Mouse (Mus musculus) cerebellum, postnatal 14 days (tissue): ENCODE results near the gene Arl8a.
"Not testable (repeated sequence)": the region's sequence is repeated elsewhere in the genome, so short reads cannot be mapped to it uniquely, and the experiment has no call there.

ENCODE experiments used
- DNase-seq, 2 experiments: peaks; one replicate each; pipeline ENCODE4 v3.0.0; 2021; ENCODE audit warnings: mixed read lengths in 2 of 2

Arl8a gene

DNA sequence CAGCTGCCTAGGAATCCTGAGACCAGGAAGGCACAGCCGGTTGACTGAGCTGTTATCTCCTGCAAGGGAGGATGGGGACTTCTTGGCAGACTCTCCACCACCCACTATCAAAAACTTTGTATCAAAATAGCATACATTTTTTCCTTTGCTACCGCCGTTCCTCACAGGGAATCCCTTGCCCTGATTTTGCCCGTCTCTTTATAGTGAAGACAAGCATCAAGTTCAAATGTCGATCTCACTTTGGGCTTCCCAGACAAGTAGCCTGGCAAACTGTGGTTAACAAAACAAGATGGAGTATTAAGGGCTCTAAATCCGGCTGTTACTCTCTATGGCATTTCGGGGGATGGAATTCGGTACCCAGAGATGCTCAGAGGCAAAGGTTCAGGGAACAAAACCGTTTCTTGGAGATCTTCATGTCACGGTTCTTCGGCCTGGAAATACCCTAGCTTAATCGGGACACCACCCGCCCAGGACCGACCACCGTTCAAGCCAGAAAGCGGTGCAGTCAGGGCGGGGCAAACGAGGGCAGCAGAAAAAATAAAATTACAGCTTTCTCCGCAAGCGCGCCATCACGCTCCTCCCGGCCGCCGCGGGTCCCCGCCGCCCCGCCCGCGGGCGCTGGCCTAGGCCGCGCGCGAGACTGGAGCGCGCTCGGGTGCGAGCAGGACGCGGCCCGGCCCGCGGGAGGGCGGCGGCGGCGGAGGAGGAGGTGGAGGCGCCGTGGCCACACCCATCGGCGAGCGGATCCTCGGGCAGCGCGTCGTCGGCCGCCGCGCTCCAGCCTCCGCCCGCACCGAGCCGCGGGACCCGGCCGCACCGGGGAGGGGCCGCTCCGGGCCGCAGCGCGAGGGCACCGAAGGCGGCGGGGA lies at the start of gene Arl8a:
Gene Arl8a, plus strand, starts transcription at position 748 of the 869 bp plus-strand sequence.
- DNase-seq, result peak; percentile 91 to 94

DNA sequence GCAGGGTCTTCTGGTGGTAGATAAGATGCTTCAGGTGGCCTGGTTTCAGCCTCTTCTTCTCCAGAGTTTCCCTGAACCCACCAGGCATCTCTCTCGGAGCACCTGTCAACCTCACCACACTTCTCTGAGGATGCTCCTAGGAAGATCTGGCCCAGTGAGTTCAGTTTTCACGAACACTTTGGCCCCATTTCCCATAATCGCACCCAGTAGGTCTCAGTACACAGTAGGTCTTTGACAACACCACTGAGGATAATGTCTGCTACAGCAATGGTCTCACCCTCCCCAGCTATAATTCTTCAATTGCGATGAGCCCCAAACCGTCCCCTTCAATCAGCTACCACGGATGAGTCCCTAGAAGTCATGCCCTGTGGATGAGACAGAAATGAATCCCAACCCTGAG lies 49.2 kb upstream of the Arl8a start:
- DNase-seq, result no peak

DNA sequence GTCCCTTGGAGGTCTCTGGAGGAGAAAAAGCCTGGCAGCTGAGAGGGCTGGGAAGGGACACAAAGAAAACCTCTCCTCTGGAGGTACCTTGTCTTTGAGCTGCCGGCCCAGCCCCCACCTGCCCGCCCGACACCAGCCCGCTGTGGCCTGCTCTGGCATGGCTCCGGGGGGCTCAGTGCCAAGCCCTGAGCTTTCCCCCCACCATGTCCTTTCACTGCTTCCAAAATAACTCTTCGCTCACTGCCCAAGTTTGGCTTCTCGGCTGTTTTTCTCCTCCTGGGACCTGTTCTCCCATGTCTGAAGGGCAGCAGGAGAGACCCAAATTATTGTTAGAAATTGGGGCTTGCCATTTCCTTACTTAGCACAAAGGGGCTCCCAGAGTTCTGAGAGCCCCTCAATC lies 48.2 kb upstream of the Arl8a start:
- DNase-seq, result peak; percentile 77 to 82

DNA sequence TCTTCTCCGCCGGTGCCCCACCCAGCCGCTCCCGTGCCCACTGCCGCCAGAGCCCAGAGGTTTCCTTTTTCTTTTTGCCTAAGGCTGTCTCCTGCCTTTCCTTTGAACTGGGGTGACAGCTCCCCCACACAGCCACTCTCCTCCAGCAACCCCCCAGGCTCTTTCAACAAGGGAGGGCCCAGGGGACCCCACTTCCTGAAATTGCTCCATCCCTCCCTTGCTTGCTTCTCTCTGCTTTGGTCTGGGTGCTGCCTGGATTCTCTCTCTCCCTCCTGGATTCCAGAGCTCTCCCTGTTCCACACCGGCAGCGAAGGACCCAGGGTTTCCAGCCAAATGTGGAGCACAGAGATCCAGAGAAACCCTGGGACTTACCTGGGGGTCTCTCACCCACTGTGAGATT lies 46.2 kb upstream of the Arl8a start:
- no peak for DNase-seq

DNA sequence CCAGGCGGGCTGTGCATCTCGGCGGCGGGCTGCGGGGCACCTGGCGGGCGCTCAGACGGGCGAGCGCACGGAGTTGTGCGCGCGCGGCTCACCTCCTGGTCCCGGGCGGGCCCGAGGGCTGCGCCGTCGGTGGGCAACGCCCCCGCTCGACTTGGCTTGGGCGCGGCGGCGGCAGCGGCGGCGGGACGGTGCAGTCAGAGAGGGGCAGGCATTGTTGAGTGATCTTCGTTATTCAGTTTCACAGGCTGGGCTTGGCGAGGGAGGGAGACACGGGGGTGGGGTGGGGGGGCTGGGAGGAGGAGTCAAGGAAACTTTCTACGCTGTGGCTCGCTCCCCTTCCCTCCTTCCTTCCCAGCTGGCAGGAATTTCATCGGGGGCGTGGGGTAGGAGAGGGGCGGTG lies 41.5 kb upstream of the Arl8a start, which contains the start of gene Lgr6:
Gene Lgr6, minus strand, starts transcription at position 153 of the 400 bp plus-strand sequence.
- DNase-seq, result no peak

GRCm38 (mm10) chr1:135105951-135106350 lies 40.7 kb upstream of the Arl8a start:
- peak; percentile 68 to 81 for DNase-seq

DNA sequence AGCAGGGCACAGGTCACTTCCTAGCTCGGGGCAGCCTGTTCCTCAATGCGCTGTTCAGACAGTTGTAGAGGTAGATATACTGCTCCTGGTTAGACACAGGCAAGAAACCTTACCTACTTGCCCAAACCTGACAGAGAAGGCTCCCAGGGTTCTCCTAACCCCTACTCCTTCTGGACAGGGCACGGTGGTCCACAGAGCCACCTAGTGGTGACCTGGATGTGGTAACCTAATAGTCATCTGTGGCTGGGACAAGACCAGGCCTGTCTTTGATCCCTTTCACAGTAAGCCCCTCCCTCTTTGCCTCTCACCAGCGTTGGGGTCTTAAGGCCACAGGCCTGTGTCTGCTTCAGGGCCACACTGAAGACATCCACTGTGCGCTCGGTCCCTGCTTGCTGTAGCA lies 38.0 kb upstream of the Arl8a start:
- DNase-seq, result peak; percentile 66 to 77

DNA sequence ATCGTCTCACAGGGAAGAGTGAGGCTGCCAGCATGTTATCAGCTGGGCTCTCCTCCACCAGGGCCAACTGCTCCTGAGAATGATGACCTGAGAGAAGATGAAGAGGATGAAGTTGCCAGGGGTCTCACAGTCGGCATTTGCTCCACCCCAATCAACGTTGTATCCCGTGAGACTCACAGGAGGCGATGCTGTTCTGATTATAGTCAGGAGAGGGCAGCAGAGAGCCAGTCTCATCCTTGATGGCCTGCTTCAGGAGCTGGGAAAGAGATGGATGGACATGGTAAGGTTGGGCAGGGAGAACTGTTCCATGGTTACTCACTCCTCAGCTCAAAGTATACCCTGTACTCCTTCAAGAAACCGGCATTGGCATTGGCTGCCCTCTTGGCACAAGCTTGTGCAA lies 36.5 kb upstream of the Arl8a start:
- DNase-seq, result peak; percentile 87 to 92

DNA sequence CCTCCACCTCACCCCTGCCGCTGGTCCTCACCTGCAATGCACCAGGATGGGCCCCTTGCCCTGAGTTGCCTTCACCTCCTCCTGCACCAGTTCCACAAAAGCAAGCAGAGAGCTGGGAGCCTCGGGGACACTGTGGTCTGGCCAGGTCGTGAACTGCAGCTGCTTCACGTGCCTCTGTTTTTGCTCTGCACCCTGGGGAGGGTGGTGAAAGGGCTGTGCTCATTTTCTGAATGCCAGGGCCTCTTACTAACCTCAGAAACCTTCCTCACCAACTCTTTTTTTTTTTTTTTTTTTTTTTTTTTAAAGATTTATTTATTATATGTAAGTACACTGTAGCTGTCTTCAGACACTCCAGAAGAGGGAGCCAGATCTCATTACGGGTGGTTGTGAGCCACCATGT lies 35.4 kb upstream of the Arl8a start:
- DNase-seq, result not testable (repeated sequence)

DNA sequence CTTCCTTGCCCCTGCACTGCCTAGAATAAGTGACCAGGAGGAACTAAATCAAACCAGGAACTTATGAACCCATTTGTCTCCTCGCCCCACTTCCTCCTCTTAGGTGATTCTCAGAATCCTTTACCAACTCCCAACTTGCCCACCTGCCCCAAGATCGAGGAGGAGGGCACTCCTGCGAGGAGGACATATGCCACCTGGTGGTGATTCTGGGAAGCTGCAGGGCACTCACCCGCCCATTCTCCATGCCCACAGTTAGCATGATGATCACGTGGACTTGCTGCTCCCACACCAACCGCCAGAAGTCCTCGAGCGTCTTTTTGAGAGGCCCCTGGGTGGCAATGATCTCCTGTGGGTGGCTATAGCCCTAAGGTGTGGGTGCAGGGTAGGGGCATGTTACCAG lies 34.0 kb upstream of the Arl8a start:
- peak; percentile 75 to 77 for DNase-seq

DNA sequence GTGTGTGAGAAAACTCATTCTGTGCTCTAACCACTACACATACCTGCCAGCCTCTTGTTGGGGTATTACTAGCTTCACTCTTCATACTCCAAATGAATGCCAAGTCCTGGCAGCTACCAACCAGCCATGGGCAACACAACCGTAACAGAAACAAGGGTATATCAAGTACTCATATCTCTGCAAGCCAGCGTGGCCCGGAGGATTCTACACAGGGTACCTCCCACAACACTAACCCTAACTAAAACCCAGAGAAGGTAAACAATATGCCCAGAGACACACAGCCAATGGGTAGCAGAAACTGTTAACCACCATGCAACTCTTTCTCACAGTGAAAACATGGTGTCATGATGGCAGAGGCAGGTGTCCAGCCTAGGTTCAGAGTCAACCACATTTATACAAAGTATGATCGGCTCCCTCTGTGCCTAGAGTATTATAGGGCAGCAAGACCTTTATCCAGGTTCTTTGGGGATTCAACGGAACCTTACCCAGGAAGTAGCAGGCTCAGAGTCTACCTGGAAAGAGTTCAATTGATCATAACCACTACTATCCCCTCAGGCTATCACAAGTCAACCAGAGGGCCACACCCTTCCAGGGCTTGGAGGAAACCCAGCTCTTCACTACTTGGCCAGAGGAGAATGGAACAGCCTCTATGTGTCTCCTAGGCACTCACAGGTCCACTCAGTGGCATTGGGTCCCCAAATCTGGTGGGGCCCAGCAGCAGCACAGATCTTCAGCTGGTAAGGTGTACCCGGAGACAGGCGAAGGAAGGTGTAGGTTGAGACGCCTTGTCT lies 21.9 kb upstream of the Arl8a start:
- DNase-seq, result no peak

DNA sequence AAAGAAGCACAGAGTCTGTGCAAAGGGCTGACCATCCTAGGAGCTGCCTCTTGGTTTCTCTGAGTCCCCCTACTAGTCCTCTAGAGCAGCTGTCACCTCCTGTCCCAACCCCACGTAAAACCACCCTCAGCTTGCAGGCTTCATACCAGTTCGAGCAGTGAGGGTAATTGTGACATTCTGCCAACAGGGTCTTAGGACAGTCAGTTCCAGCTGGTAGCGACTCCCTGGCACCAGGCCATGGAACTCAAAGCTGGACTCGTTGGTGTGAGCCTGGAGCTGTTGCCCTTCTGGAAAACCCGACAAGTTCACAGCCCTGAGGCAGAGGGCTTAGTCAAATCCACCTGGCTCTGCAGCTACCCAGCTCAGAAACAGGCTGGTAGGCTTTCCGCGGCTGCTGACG lies 20.6 kb upstream of the Arl8a start:
- DNase-seq, result peak; percentile 62 to 80

- no peak for DNase-seq
Measured at GRCm38 (mm10) chr1:135126443-135127027, 20.1 kb upstream of the Arl8a start.

GRCm38 (mm10) chr1:135128011-135128441 lies 18.6 kb upstream of the Arl8a start:
- DNase-seq, result no peak

DNA sequence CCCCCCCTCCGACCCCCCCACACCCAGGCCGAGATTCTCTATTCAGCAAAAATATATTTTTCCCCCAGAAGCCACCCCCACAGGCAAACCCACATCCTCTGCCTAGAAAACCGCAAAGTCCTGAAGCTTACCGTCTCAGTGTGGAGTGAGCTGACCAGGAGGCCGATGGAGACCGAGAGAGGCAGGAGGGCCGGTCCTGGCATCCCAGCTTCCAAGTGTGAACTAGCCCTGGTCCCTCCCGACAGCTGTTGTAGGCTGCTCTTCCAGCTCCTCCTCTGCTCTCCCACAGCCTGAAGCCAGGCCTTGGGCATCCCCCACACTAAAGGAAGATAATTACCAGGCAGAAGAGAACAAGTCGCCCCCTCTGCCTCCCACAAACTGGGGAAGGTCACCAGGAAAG lies 17.6 kb upstream of the Arl8a start:
- no peak for DNase-seq

- no peak for DNase-seq
Measured at GRCm38 (mm10) chr1:135129543-135130183, 17.0 kb upstream of the Arl8a start.

GRCm38 (mm10) chr1:135130376-135131018 lies 16.1 kb upstream of the Arl8a start:
- no peak for DNase-seq

- DNase-seq, result no peak
Measured at GRCm38 (mm10) chr1:135131034-135131433, 15.6 kb upstream of the Arl8a start.

DNA sequence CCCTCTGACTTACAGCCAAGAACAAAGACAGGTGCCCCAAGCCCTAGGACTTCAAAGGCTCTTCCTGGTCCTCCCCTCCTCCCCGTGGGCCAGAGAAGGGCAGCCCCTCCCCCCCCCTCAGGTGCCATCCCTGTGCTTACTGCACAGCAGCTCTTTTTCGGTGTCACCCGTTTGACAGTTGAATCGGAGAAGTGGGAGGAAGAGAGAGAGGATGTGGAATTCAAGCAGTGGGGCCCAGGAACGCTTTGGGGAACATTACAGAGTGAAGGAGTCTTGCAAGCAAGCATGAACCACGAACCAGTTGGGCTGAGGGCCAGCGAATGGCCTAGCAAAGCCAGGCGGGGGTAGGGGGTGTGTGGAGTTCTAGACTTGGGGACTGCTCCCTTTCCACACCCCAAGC lies 15.1 kb upstream of the Arl8a start:
- DNase-seq, result peak in 1 of 2 experiments; percentile 11

DNA sequence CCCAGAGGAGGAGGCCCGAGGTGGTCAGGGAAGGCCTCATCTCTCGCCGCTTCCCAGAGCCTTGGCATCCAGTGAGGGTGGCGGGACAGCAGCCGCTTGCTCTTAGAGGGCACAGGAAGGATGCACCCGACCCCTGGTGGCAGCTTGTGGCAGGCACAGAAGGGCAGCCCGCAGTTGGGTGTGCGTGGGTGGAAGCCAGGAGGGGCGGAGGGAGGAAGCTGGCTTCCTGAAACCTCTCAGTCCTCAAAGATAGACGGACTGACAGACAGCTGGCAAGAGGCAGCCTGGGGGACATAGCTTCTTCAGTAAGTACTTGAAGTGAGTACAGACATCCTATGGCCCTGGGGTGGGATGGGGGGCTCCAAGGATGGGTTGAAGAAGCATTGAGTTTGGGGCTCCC lies 14.2 kb upstream of the Arl8a start, which contains the start of gene Ptpn7:
Gene Ptpn7, plus strand, starts transcription at position 228 of the 400 bp plus-strand sequence.
- DNase-seq, result peak; percentile 66 to 83

- no peak for DNase-seq
Measured at GRCm38 (mm10) chr1:135132893-135133369, 13.7 kb upstream of the Arl8a start.
